8 mouse cellular contexts compared by ENCODE assay signal in genomic region chr2:93032651-93033050, GRCm38 (mm10). TPM values are rescaled to one million over a fixed set of nuclear protein-coding genes. Genes with fewer than 3 reads are reported as not detected.
DNase-seq lines count a peak whose midpoint lies in the region; ATAC-seq and TF ChIP-seq lines count a peak whose summit lies in the region.

No protein-coding gene starts in this region.

- H3K4me2 ChIP-seq in stomach, postnatal 0 days (replicated peaks; ENCODE audit: low read depth) = no peak overlapping the region

- TF ChIP-seq EP300 in heart, adult 2 months (IDR thresholded peaks at IDR 0.05; ENCODE audit: insufficient read depth, low read depth, low read length) = peak; percentile 78; the same call in 1 of the 2 replicates
- no peak for TF ChIP-seq EP300 in stomach, postnatal 0 days (optimal IDR thresholded peaks at IDR 0.05)

- H3K79me2 ChIP-seq in heart, adult 2 months (replicated peaks; ENCODE audit: control insufficient read depth, insufficient read depth, low read length) = no peaks in the 10 kb centered on the region

- peak; percentile 71 for DNase-seq in ovary, postnatal 36 days (ENCODE audit: low spot score)
- no peak for DNase-seq in ovary, postnatal 10 days (ENCODE audit: low spot score)
- peak; percentile 75 to 89 for DNase-seq in heart, adult 2 months
- DNase-seq in kidney, adult 9 months = peak; percentile 56
- DNase-seq in stomach, postnatal 0 days (ENCODE audit: low spot score) = peak; percentile 14
- no peak for DNase-seq in spleen, postnatal 14 days (ENCODE audit: low spot score in 2 of 2)
- no peak for DNase-seq in embryonic facial prominence, embryonic 10.5 days (ENCODE audit: low spot score)
- no peak for DNase-seq in layer of hippocampus, adult 8-10 months (ENCODE audit: low spot score in 2 of 2)

- peak overlapping the region; percentile 41 for H3K9ac ChIP-seq in heart, adult 2 months (ENCODE audit: low read depth, low read length)
- H3K9ac ChIP-seq in stomach, postnatal 0 days (ENCODE audit: low read length) = no peak overlapping the region

- 34% methylated on average over 11 of the region's 11 CpGs for WGBS in heart, adult 2 months
- 52% methylated on average over 11 of the region's 11 CpGs for WGBS in stomach, postnatal 0 days
- 80% methylated on average over 11 of the region's 11 CpGs for WGBS in embryonic facial prominence, embryonic 10.5 days

- intact Hi-C loops in heart, adult 2 months (cut with DNase I) = no loop called here

- no peak; the same call in 1 of the 2 replicates for TF ChIP-seq POLR2A in heart, adult 2 months (IDR thresholded peaks at IDR 0.05; ENCODE audit: insufficient read depth, low read depth, low read length)

- TF ChIP-seq CTCF in heart, adult 2 months (IDR thresholded peaks at IDR 0.05) = no peak
- no peak for TF ChIP-seq CTCF in stomach, postnatal 0 days (IDR thresholded peaks at IDR 0.05; ENCODE audit: low read depth)

- H3K4me3 ChIP-seq in heart, adult 2 months = no peak overlapping the region
- H3K4me3 ChIP-seq in stomach, postnatal 0 days (ENCODE audit: low read depth, low read length) = no peak overlapping the region
- H3K4me3 ChIP-seq in embryonic facial prominence, embryonic 10.5 days = no peak overlapping the region

- peaks cover 19% of the 10 kb centered on the region for H3K4me1 ChIP-seq in heart, adult 2 months (ENCODE audit: control insufficient read depth, insufficient read depth, low read length)
- H3K4me1 ChIP-seq in stomach, postnatal 0 days (replicated peaks; ENCODE audit: control insufficient read depth, insufficient read depth) = peaks cover 38% of the 10 kb centered on the region
- peaks cover 75% of the 10 kb centered on the region for H3K4me1 ChIP-seq in embryonic facial prominence, embryonic 10.5 days

- H3K27me3 ChIP-seq in heart, adult 2 months (ENCODE audit: control insufficient read depth, insufficient read depth, low read length) = no peaks in the 10 kb centered on the region
- H3K27me3 ChIP-seq in stomach, postnatal 0 days (ENCODE audit: control insufficient read depth, insufficient read depth, low read length) = no peaks in the 10 kb centered on the region
- no peaks in the 10 kb centered on the region for H3K27me3 ChIP-seq in embryonic facial prominence, embryonic 10.5 days (replicated peaks; ENCODE audit: low read depth, poor library complexity, severe bottlenecking)

- no peak for ATAC-seq in stomach, postnatal 0 days (ENCODE audit: low FRiP score, low TSS enrichment)

- peak overlapping the region; percentile 92 for H3K27ac ChIP-seq in heart, adult 2 months
- no peak overlapping the region for H3K27ac ChIP-seq in stomach, postnatal 0 days (replicated peaks)
- no peak overlapping the region for H3K27ac ChIP-seq in embryonic facial prominence, embryonic 10.5 days (replicated peaks)

- H3K9me3 ChIP-seq in stomach, postnatal 0 days (ENCODE audit: control insufficient read depth, low read length) = no peaks in the 10 kb centered on the region
- H3K9me3 ChIP-seq in embryonic facial prominence, embryonic 10.5 days = no peaks in the 10 kb centered on the region

- H3K36me3 ChIP-seq in heart, adult 2 months (ENCODE audit: control insufficient read depth, insufficient read depth, low read length) = no peaks in the 10 kb centered on the region
- no peaks in the 10 kb centered on the region for H3K36me3 ChIP-seq in stomach, postnatal 0 days (ENCODE audit: control insufficient read depth, insufficient read depth, low read length)
- no peaks in the 10 kb centered on the region for H3K36me3 ChIP-seq in embryonic facial prominence, embryonic 10.5 days (replicated peaks)

RNA-seq across cellular contexts. Expression of gene Prdm11, which starts 13.3 kb away (rescaled TPM):
- total RNA-seq in heart, adult 2 months (2021) = 1 to 10 TPM; 7.9 to 9.5 TPM
- 4.4 and 6.1 TPM in 2 replicates for polyA plus RNA-seq in heart, adult 2 months (2012; rRNA removed)
- 5.8 and 6.2 TPM in 2 replicates for polyA plus RNA-seq in stomach, postnatal 0 days (2015; fragmentation: Nextera tagmentation; extraction: Ambion mirVana)
- 2.9 and 3.5 TPM in 2 replicates for polyA plus RNA-seq in embryonic facial prominence, embryonic 10.5 days (2016; fragmentation: Nextera tagmentation; extraction: Ambion mirVana)
- 10 to 100 TPM; 23.7 to 29.5 (median 26.6) TPM for total RNA-seq in layer of hippocampus, adult 8-10 months (2022)

Comparison
In these comparisons a context has a peak if more than half of its experiments do, and no peak if none do; other contexts are left out.
1. DNase-seq: peak in ovary, postnatal 36 days (single experiment), heart, adult 2 months (2 of 2), kidney, adult 9 months (single experiment) and stomach, postnatal 0 days (single experiment); none in ovary, postnatal 10 days (single experiment), spleen, postnatal 14 days (0 of 2), embryonic facial prominence, embryonic 10.5 days (single experiment) and layer of hippocampus, adult 8-10 months (0 of 2).